Mouse (Mus musculus) heart, postnatal 0 days (tissue): ENCODE measurements around the gene Col8a2.

ENCODE experiments used
- CTCF ChIP-seq: IDR thresholded peaks from 2 replicates; pipeline ENCODE4 v1.5.1; 2016; ENCODE audit warnings: antibody characterized with exemption, control low read depth, low read depth
- EP300 ChIP-seq: IDR thresholded peaks from 2 replicates; pipeline ENCODE4 v1.6.1; 2016; ENCODE audit warnings: antibody characterized with exemption, low read depth

- no peak for TF ChIP-seq CTCF
- no peak for TF ChIP-seq EP300
Measured at GRCm38 (mm10) chr4:126288085-126288666, 1.6 kb downstream of the Col8a2 start.
